Mouse (Mus musculus): ENCODE data around the gene Ano2. TPM values are rescaled to one million over a fixed set of nuclear protein-coding genes. Genes with fewer than 3 reads are reported as not detected.

The Ano2 gene
- polyA plus RNA-seq, 1 experiment from 2014 or later = 0.05 TPM

- ATAC-seq (ENCODE audit: insufficient number of reproducible peaks, low FRiP score, low TSS enrichment, low read depth) = no peak
- Histone ChIP-seq H3K4me3 (no peak overlapping the region), H3K4me1 (no peaks in the 10 kb centered on the region), H3K27me3 (no peaks in the 10 kb centered on the region), H3K36me3 (no peaks in the 10 kb centered on the region), H3K27ac (no peak overlapping the region), H3K4me2 (no peak overlapping the region), H3K9me3 (no peaks in the 10 kb centered on the region), H3K9ac (no peak overlapping the region)
- WGBS = 54% methylated on average over 1 of the region's 1 CpGs
These were observed 168.1 kb downstream of the Ano2 start for GRCm38 (mm10) chr6:125858294-125858693.

GRCm38 (mm10) chr6:125868516-125868915 lies 178.3 kb downstream of the Ano2 start:
- no peak for ATAC-seq (ENCODE audit: insufficient number of reproducible peaks, low FRiP score, low TSS enrichment, low read depth)
- no peaks in the 10 kb centered on the region for H3K27me3 ChIP-seq
- H3K36me3 ChIP-seq = no peaks in the 10 kb centered on the region
- no peaks in the 10 kb centered on the region for H3K4me1 ChIP-seq
- H3K4me3 ChIP-seq = no peak overlapping the region
- no peak overlapping the region for H3K27ac ChIP-seq
- no peaks in the 10 kb centered on the region for H3K9me3 ChIP-seq
- H3K4me2 ChIP-seq = no peak overlapping the region
- no peak overlapping the region for H3K9ac ChIP-seq
- WGBS = 33% methylated on average over 2 of the region's 2 CpGs

- no peak overlapping the region for H3K9ac ChIP-seq
- 82% methylated on average over 4 of the region's 4 CpGs for WGBS
- H3K4me2 ChIP-seq = no peak overlapping the region
- H3K4me3 ChIP-seq = no peak overlapping the region
- H3K4me1 ChIP-seq = no peaks in the 10 kb centered on the region
- no peaks in the 10 kb centered on the region for H3K36me3 ChIP-seq
- no peak for ATAC-seq (ENCODE audit: insufficient number of reproducible peaks, low FRiP score, low TSS enrichment, low read depth)
- H3K9me3 ChIP-seq = no peaks in the 10 kb centered on the region
- no peaks in the 10 kb centered on the region for H3K27me3 ChIP-seq
- H3K27ac ChIP-seq = no peak overlapping the region
These were observed 181.3 kb downstream of the Ano2 start for GRCm38 (mm10) chr6:125871482-125871881.

- H3K9me3 ChIP-seq = no peaks in the 10 kb centered on the region
- H3K4me3 ChIP-seq = no peak overlapping the region
- no peaks in the 10 kb centered on the region for H3K36me3 ChIP-seq
- H3K4me2 ChIP-seq = no peak overlapping the region
- no peak overlapping the region for H3K9ac ChIP-seq
- H3K27ac ChIP-seq = no peak overlapping the region
- no peaks in the 10 kb centered on the region for H3K27me3 ChIP-seq
- H3K4me1 ChIP-seq = no peaks in the 10 kb centered on the region
- WGBS = 79% methylated on average over 6 of the region's 6 CpGs
- no peak for ATAC-seq (ENCODE audit: insufficient number of reproducible peaks, low FRiP score, low TSS enrichment, low read depth)
These were observed 184.5 kb downstream of the Ano2 start for GRCm38 (mm10) chr6:125874742-125875141.

- H3K27ac ChIP-seq = no peak overlapping the region
- H3K27me3 ChIP-seq = no peaks in the 10 kb centered on the region
- no peak for ATAC-seq (ENCODE audit: insufficient number of reproducible peaks, low FRiP score, low TSS enrichment, low read depth)
- no peaks in the 10 kb centered on the region for H3K36me3 ChIP-seq
- 83% methylated on average over 1 of the region's 1 CpGs for WGBS
- no peaks in the 10 kb centered on the region for H3K9me3 ChIP-seq
- no peak overlapping the region for H3K4me3 ChIP-seq
- no peaks in the 10 kb centered on the region for H3K4me1 ChIP-seq
- no peak overlapping the region for H3K9ac ChIP-seq
- no peak overlapping the region for H3K4me2 ChIP-seq
These were observed 186.7 kb downstream of the Ano2 start for GRCm38 (mm10) chr6:125876884-125877283.

GRCm38 (mm10) chr6:125878671-125879070 lies 188.5 kb downstream of the Ano2 start:
- no peak overlapping the region for H3K4me3 ChIP-seq
- H3K27ac ChIP-seq = no peak overlapping the region
- no peaks in the 10 kb centered on the region for H3K4me1 ChIP-seq
- H3K36me3 ChIP-seq = no peaks in the 10 kb centered on the region
- H3K4me2 ChIP-seq = no peak overlapping the region
- H3K9ac ChIP-seq = no peak overlapping the region
- H3K27me3 ChIP-seq = no peaks in the 10 kb centered on the region
- ATAC-seq (ENCODE audit: insufficient number of reproducible peaks, low FRiP score, low TSS enrichment, low read depth) = no peak
- 78% methylated on average over 2 of the region's 2 CpGs for WGBS
- H3K9me3 ChIP-seq = no peaks in the 10 kb centered on the region

GRCm38 (mm10) chr6:125879306-125879705 lies 189.1 kb downstream of the Ano2 start:
- Histone ChIP-seq H3K9ac (no peak overlapping the region), H3K4me2 (no peak overlapping the region), H3K4me3 (no peak overlapping the region), H3K27me3 (no peaks in the 10 kb centered on the region), H3K36me3 (no peaks in the 10 kb centered on the region), H3K27ac (no peak overlapping the region), H3K4me1 (no peaks in the 10 kb centered on the region), H3K9me3 (no peaks in the 10 kb centered on the region)
- no peak for ATAC-seq (ENCODE audit: insufficient number of reproducible peaks, low FRiP score, low TSS enrichment, low read depth)
- 90% methylated on average over 7 of the region's 7 CpGs for WGBS

- ATAC-seq (ENCODE audit: insufficient number of reproducible peaks, low FRiP score, low TSS enrichment, low read depth) = no peak
- H3K4me2 ChIP-seq = no peak overlapping the region
- H3K9me3 ChIP-seq = no peaks in the 10 kb centered on the region
- WGBS = 82% methylated on average over 1 of the region's 1 CpGs
- H3K27ac ChIP-seq = no peak overlapping the region
- H3K9ac ChIP-seq = no peak overlapping the region
- no peaks in the 10 kb centered on the region for H3K36me3 ChIP-seq
- H3K27me3 ChIP-seq = no peaks in the 10 kb centered on the region
- no peak overlapping the region for H3K4me3 ChIP-seq
- no peaks in the 10 kb centered on the region for H3K4me1 ChIP-seq
These were observed 198.4 kb downstream of the Ano2 start for GRCm38 (mm10) chr6:125888596-125888995.

- Histone ChIP-seq H3K4me3 (no peak overlapping the region), H3K27ac (no peak overlapping the region), H3K36me3 (no peaks in the 10 kb centered on the region), H3K9me3 (no peaks in the 10 kb centered on the region), H3K9ac (no peak overlapping the region), H3K4me2 (no peak overlapping the region), H3K4me1 (no peaks in the 10 kb centered on the region), H3K27me3 (no peaks in the 10 kb centered on the region)
- WGBS = 73% methylated on average over 3 of the region's 3 CpGs
- ATAC-seq (ENCODE audit: insufficient number of reproducible peaks, low FRiP score, low TSS enrichment, low read depth) = no peak
These were observed 204.1 kb downstream of the Ano2 start for GRCm38 (mm10) chr6:125894340-125894739.

GRCm38 (mm10) chr6:125914446-125914845 lies 224.2 kb downstream of the Ano2 start:
- no peaks in the 10 kb centered on the region for H3K4me1 ChIP-seq
- H3K27ac ChIP-seq = no peak overlapping the region
- H3K9ac ChIP-seq = no peak overlapping the region
- 66% methylated on average over 9 of the region's 9 CpGs for WGBS
- H3K36me3 ChIP-seq = no peaks in the 10 kb centered on the region
- H3K9me3 ChIP-seq = no peaks in the 10 kb centered on the region
- H3K27me3 ChIP-seq = no peaks in the 10 kb centered on the region
- no peak overlapping the region for H3K4me2 ChIP-seq
- H3K4me3 ChIP-seq = no peak overlapping the region
- ATAC-seq (ENCODE audit: insufficient number of reproducible peaks, low FRiP score, low TSS enrichment, low read depth) = no peak

GRCm38 (mm10) chr6:125922746-125923145 lies 232.5 kb downstream of the Ano2 start:
- Histone ChIP-seq H3K27ac (no peak overlapping the region), H3K9ac (no peak overlapping the region), H3K4me3 (no peak overlapping the region), H3K27me3 (no peaks in the 10 kb centered on the region), H3K4me2 (no peak overlapping the region), H3K4me1 (no peaks in the 10 kb centered on the region), H3K9me3 (no peaks in the 10 kb centered on the region), H3K36me3 (no peaks in the 10 kb centered on the region)
- 38% methylated on average over 3 of the region's 3 CpGs for WGBS
- ATAC-seq (ENCODE audit: insufficient number of reproducible peaks, low FRiP score, low TSS enrichment, low read depth) = no peak

GRCm38 (mm10) chr6:125924979-125925378 lies 234.8 kb downstream of the Ano2 start:
- Histone ChIP-seq H3K36me3 (no peaks in the 10 kb centered on the region), H3K4me3 (no peak overlapping the region), H3K9me3 (no peaks in the 10 kb centered on the region), H3K9ac (no peak overlapping the region), H3K4me2 (no peak overlapping the region), H3K4me1 (no peaks in the 10 kb centered on the region), H3K27ac (no peak overlapping the region), H3K27me3 (no peaks in the 10 kb centered on the region)
- WGBS = 57% methylated on average over 2 of the region's 2 CpGs
- 0 out of 2 replicates have a peak, but pooled peaks have one; percentile 52 for ATAC-seq (ENCODE audit: insufficient number of reproducible peaks, low FRiP score, low TSS enrichment, low read depth)

GRCm38 (mm10) chr6:125925861-125926260 lies 235.6 kb downstream of the Ano2 start:
- Histone ChIP-seq H3K27ac (no peak overlapping the region), H3K9ac (no peak overlapping the region), H3K9me3 (no peaks in the 10 kb centered on the region), H3K4me2 (no peak overlapping the region), H3K27me3 (no peaks in the 10 kb centered on the region), H3K4me3 (no peak overlapping the region), H3K36me3 (no peaks in the 10 kb centered on the region), H3K4me1 (no peaks in the 10 kb centered on the region)
- no peak for ATAC-seq (ENCODE audit: insufficient number of reproducible peaks, low FRiP score, low TSS enrichment, low read depth)
- 90% methylated on average over 3 of the region's 3 CpGs for WGBS
